Mouse (Mus musculus): ENCODE measurements around the gene Map10.

Map10 gene

GRCm38 (mm10) chr8:125670420-125670819 lies 802 bp downstream of the Map10 start:
- no peak for DNase-seq (ENCODE audit: extremely low spot score)

- no peak for DNase-seq (ENCODE audit: extremely low spot score)
Measured at GRCm38 (mm10) chr8:125670906-125671305, 1.3 kb downstream of the Map10 start.

- no peak for DNase-seq (ENCODE audit: extremely low spot score)
Measured at GRCm38 (mm10) chr8:125671371-125671770, 1.8 kb downstream of the Map10 start.

GRCm38 (mm10) chr8:125675796-125676195 lies 6.2 kb downstream of the Map10 start:
- DNase-seq (ENCODE audit: extremely low spot score), result no peak

GRCm38 (mm10) chr8:125677484-125677883 lies 7.9 kb downstream of the Map10 start:
- no peak for DNase-seq (ENCODE audit: extremely low spot score)

- DNase-seq (ENCODE audit: extremely low spot score), result no peak
Measured at GRCm38 (mm10) chr8:125678854-125679648, 9.4 kb downstream of the Map10 start.

- DNase-seq (ENCODE audit: extremely low spot score), result no peak
Measured at GRCm38 (mm10) chr8:125680851-125681408, 11.3 kb downstream of the Map10 start.

DNA sequence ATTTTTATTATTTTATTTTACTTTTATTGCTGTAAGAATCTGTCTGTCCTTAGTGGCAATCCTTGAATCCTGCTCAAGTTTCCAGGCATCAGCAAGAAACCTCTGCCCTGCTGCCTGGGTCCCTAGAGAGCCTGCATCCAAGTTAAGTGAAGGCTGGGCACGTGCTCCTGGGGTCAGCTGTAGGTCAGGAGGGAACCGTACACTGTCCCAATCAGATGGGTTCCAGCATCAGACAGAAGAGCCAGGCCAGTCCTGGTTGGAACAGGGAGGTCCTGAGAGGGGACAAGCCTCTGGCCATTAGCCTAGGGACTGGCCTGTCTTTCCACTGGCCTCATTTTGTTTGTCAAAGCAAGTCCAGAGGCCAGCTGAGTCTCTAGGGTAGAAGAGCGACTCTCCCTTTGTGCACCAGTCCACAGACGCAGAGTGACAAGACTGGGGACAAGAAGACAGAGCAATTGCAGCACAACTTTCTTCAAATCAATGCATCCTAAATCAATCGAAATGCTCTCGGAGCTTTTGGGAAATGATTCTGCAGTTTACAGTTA lies 15.7 kb downstream of the Map10 start:
- no peak for DNase-seq (ENCODE audit: extremely low spot score)

GRCm38 (mm10) chr8:125686221-125686865 lies 16.7 kb downstream of the Map10 start:
- DNase-seq (ENCODE audit: extremely low spot score), result no peak

GRCm38 (mm10) chr8:125690166-125690915 lies 20.7 kb downstream of the Map10 start:
- DNase-seq (ENCODE audit: extremely low spot score), result no peak

- no peak for DNase-seq (ENCODE audit: extremely low spot score)
Measured at GRCm38 (mm10) chr8:125690961-125691360, 21.3 kb downstream of the Map10 start.

DNA sequence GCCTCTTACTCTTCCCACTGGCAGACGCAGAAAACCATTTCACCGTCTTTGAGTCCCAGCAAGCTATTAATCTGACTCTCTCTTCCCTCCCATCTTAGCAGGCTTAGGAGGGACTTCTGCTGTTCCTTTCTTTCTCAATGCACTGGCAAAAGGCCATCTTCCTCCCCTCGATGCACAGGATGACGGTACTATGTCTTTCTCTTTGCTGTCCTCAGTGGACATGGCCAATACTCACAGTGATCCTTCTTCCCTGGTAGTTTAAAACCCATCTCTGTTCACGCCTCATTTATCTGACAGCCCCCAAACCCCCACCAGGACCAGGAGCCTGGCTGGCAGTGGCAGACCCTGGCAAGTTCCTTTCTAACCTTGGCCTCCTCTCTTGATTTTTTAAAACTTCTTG lies 22.8 kb downstream of the Map10 start:
- no peak for DNase-seq (ENCODE audit: extremely low spot score)

GRCm38 (mm10) chr8:125693197-125693596 lies 23.6 kb downstream of the Map10 start:
- no peak for DNase-seq (ENCODE audit: extremely low spot score)

DNA sequence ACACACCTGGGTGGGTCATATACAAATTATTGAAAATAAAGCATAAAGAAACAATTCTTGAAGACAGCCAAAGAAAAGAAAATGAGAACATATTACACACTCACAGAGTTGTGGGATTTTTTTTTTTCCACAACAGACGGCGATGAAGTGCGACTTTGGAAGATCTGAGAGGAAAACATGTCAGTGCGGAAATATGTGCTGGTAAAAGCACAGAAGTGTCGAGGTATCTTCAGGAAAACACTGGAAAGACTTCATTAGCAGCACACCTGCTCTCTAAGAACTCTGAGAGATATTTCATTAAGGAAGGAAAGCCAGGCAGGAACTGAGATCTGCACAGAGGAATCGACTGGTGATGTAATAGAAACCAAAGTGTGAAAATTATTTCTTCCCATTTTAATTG lies 26.3 kb downstream of the Map10 start:
- DNase-seq (ENCODE audit: extremely low spot score), result no peak

DNA sequence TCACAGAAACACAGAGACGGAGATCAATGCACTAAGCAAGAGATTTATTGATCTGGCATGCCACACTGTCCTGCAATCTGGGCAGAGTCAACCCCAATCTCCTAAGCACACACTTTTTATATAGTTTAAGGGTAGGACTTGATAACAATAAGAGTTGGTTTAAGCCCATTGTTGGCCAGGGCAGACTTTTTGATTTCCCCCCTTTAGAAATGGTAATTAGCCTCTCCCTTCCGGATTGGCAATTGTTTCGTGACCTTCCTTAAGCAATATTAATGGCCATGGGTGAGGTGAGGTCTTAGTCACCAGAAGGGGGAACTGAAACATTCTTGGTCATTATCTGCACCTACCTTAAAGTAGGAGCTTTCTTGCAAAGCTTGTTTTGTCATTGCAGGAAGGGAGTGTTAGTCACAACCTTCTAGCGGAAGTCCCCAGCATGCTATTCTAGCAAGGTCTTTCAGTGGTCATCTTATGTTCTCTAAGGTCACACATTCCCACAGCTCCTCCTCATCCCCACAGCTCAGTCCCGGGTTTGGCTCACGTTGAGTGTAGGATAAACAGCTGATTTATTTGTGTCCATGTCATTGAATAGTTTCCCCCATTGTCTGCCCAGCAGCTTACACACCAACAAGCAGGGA lies 29.9 kb downstream of the Map10 start:
- DNase-seq (ENCODE audit: extremely low spot score), result no peak

DNA sequence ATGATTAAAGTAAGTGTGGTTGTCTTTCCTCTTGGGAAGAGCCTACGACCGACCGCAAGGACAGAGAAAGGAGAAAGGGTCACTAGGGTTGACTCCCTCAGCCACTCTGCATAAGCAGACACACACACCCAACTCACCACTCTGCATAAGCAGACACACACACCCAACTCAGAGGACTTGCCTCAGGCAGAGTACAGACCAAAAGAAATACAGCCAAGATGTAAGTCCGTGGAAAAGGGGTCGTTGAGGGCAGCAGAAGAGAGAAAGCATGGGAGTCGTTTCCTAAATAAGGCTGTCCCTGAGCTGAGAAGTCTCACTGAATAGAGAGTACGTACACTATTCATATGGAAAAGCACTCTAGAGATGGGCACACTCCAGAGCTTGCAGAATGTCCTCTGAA lies 30.8 kb downstream of the Map10 start:
- DNase-seq (ENCODE audit: extremely low spot score), result no peak

GRCm38 (mm10) chr8:125702868-125703473 lies 33.4 kb downstream of the Map10 start:
- no peak for DNase-seq (ENCODE audit: extremely low spot score)

- DNase-seq (ENCODE audit: extremely low spot score), result no peak
Measured at GRCm38 (mm10) chr8:125704434-125704833, 34.8 kb downstream of the Map10 start.

- DNase-seq (ENCODE audit: extremely low spot score), result no peak
Measured at GRCm38 (mm10) chr8:125705816-125706215, 36.2 kb downstream of the Map10 start.

DNA sequence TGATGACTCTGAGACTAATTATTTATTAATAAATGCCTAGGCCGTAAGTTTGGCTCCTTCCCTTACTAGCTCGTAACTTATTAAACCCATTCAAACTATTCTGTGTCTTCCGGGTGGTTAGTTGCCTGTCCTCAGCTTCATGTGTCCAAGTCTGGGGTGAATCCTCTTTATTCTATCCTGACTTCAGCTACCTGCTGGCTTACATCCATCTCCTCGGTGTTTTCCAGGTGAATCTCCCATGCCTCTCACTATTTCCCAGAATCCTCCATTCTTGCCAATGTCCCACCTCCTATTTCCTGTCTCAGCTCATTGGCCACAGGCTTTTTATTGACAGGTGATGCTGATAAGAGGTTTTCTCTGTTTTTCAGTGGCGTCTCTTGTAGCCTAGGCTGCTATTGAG lies 39.6 kb downstream of the Map10 start:
- no peak for DNase-seq (ENCODE audit: extremely low spot score)

DNA sequence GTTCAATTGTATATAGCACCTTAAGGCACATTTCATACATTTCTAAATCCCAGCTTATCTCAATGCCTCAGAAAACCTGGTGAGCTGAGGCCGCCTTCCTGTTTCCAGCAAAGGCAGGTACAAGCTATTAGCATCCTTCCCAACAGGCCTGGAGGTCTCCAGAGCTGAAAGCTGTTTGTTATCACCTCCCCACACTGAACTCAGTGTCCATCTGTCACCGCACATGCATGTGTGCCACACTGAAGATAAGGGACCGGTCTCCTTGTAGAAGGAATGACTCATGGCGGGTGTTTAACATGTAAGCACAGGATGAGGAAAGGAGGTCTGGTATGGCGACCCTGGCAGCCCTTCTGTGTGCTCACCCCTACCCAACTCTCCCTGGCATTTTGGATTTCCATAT lies 41.9 kb downstream of the Map10 start:
- DNase-seq (ENCODE audit: extremely low spot score), result no peak

Measured in embryo, embryonic 9.5 days (tissue).